Mouse (Mus musculus) hindbrain, postnatal 0 days (tissue): ENCODE measurements around the gene Tmem132a. TPM values are rescaled to one million over a fixed set of nuclear protein-coding genes. Genes with fewer than 3 reads are reported as not detected.

Experiments used
- ATAC-seq: fragments of 200-750 bp; cut with Nextera tagmentation; 2 replicates; pipeline ENCODE4 v1.8.0; 2017; ENCODE audit warnings: mild to moderate bottlenecking, moderate TSS enrichment, moderate library complexity
- DNase-seq: peaks from one replicate; pipeline ENCODE4 v3.0.0-alpha.2; 2015; ENCODE audit warnings: low spot score
- H3K27ac ChIP-seq: fragments of 300-500 bp; sonication (generic); 2 replicates; pipeline ENCODE4 v1.5.1; 2014; ENCODE audit warnings: mild to moderate bottlenecking
- H3K27me3 ChIP-seq: fragments of 300-500 bp; sonication (generic); 2 replicates; pipeline ENCODE4 v1.6.1; 2014; ENCODE audit warnings: low read length, mixed read lengths; ENCODE audit not compliant: insufficient read depth
- H3K36me3 ChIP-seq: fragments of 300-500 bp; sonication (generic); 2 replicates; pipeline ENCODE4 v1.6.1; 2014; ENCODE audit warnings: low read length, mixed read lengths; ENCODE audit not compliant: insufficient read depth
- H3K4me1 ChIP-seq: fragments of 300-500 bp; sonication (generic); 2 replicates; pipeline ENCODE4 v1.6.1; 2014; ENCODE audit warnings: antibody characterized with exemption, low read length, mixed read lengths; ENCODE audit not compliant: insufficient read depth
- H3K4me2 ChIP-seq: fragments of 300-500 bp; sonication (generic); 2 replicates; pipeline ENCODE4 v1.6.1; 2014; ENCODE audit warnings: low read depth, mild to moderate bottlenecking, low read length, moderate library complexity, mixed read lengths
- H3K4me3 ChIP-seq: fragments of 300-500 bp; sonication (generic); 2 replicates; pipeline ENCODE4 v1.5.1; 2014; ENCODE audit warnings: low read length
- H3K9ac ChIP-seq: fragments of 300-500 bp; sonication (generic); replicated peaks from 2 replicates; pipeline ENCODE4 v1.6.1; 2014; ENCODE audit warnings: mild to moderate bottlenecking, low read length, moderate library complexity, mixed read lengths
- H3K9me3 ChIP-seq: fragments of 300-500 bp; sonication (generic); 2 replicates; pipeline ENCODE4 v1.6.1; 2016; ENCODE audit warnings: low read length, mixed read lengths
- CTCF ChIP-seq: IDR thresholded peaks from 2 replicates; pipeline ENCODE4 v1.5.1; 2016; ENCODE audit warnings: antibody characterized with exemption, control low read depth, low read depth
- WGBS: fragments of 180-500 bp; shearing (Covaris S2); extraction: QIAGEN DNeasy Blood & Tissue Kit; methylation state at CpG from one replicate; pipeline ENCODE4 v1.1.7; 2014; 5-methylcytosine and 5-hydroxymethylcytosine counted together
- polyA plus RNA-seq: library from polyadenylated mRNA; unstranded; fragments of >200 nt; fragmentation: Nextera tagmentation; extraction: Ambion mirVana; gene quantifications from 2 replicates; pipeline ENCODE4 v1.2.1, GENCODE M21; 2015
- total RNA-seq: library from RNA; depleted of rRNA; stranded (reverse); fragments of >200 nt; gene quantifications from 2 replicates; pipeline ENCODE4 v1.2.3, GENCODE M21; 2014

Tmem132a gene
- total and polyA plus RNA-seq, 2 experiments from 2014 or later: 141 to 359 TPM

DNA sequence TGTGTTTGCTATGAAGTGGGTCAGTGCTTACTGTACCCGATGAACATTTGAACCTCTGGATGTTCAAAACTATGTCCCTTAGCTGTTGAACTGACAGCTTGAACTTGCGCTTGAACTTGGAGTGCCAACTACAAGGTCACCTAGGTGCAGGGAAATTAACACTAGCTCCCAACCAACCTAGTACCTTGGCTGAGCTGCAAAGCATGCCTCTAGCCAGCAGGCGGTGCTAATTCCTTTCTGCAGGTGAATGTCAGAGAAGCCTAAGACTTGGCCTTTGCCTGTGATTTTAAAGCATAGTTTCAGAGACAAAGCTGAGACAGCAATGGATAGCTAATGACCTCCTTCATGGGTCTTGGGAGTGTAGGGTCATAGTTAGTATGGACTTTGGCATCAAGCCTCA is 38.2 kb upstream of the Tmem132a start:
- no peaks in the 10 kb centered on the region for H3K9me3 ChIP-seq
- H3K36me3 ChIP-seq: peaks cover 38% of the 10 kb centered on the region
- peak; percentile 88 for TF ChIP-seq CTCF

DNA sequence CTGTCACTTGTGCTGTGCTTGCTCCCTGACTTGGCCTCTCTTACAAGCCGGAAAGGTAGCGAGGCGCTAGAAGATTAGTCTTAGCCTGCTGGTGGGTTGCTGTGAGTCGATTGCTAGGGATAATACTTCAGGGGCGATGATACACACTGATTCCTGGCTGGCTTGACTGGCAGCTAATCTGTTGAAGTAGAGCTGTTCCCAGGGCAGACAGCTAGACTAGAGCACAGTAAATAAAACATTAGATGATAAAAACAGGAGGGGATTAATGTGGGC is 35.9 kb upstream of the Tmem132a start:
- Histone ChIP-seq H3K4me1 (no peaks in the 10 kb centered on the region), H3K4me3 (no peak overlapping the region), H3K9ac (no peak overlapping the region), H3K36me3 (peaks cover 60% of the 10 kb centered on the region), H3K9me3 (no peaks in the 10 kb centered on the region), H3K27ac (peak overlapping the region; percentile 68), H3K4me2 (no peak overlapping the region), H3K27me3 (no peaks in the 10 kb centered on the region)
- ATAC-seq (no peak), DNase-seq (peak; percentile 4)
- 74% methylated on average over 5 of the region's 5 CpGs for WGBS
- TF ChIP-seq CTCF: no peak

More for the DNA sequence above, 38.2 kb upstream of the Tmem132a start:
- no peaks in the 10 kb centered on the region for H3K27me3 ChIP-seq
- no peaks in the 10 kb centered on the region for H3K4me1 ChIP-seq
- H3K27ac ChIP-seq: no peak overlapping the region
- ATAC-seq: peak; percentile 52
- H3K4me3 ChIP-seq: no peak overlapping the region
- DNase-seq: peak; percentile 74
- no peak overlapping the region for H3K4me2 ChIP-seq
- WGBS: 55% methylated on average over 3 of the region's 3 CpGs
- H3K9ac ChIP-seq: no peak overlapping the region

DNA sequence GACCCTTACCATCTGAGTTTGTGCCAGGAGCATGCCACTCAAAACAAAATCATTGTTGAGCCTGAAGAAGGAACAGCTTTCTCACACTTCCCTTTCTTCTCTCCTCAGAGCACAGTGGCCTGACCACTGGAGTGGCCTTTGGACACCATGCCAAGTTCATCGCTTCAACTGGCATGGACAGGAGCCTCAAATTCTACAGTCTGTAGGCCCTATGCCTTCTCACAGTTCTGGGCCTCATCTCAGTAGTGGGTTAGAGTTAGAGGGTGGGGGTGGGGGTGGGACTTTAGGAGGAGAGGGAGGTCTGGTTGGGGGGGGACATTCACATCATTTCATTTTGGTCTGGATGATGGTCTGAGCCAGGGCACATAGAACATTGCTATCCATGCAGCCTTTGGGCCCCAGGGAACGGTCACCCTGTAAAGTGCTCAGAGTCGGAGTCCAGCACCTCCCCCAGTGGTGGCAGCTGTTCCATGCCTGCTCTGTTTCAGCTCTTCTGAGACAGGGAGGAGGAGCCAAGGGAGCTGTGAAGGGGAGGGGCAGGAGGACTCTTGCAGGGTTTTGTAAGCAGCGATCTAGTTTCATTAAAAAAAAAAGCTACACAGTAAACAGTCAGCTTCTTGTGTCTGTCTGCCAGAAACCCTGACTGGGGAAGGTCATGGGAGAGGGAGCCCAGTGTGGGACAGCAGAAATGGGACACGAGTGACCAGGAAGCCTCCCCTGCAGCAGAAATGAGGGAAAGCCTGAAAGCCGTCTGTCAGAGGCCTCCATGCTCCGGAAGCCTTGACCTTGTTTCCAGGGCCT is 35.4 kb upstream of the Tmem132a start:
- Histone ChIP-seq H3K4me3 (no peak overlapping the region), H3K36me3 (peaks cover 66% of the 10 kb centered on the region), H3K9me3 (no peaks in the 10 kb centered on the region), H3K27ac (peak overlapping the region; percentile 68), H3K4me2 (no peak overlapping the region), H3K9ac (no peak overlapping the region), H3K4me1 (no peaks in the 10 kb centered on the region), H3K27me3 (no peaks in the 10 kb centered on the region)
- DNase-seq (peak; percentile 42), ATAC-seq (peak; percentile 72)
- 52% methylated on average over 7 of the region's 7 CpGs for WGBS
- TF ChIP-seq CTCF: no peak

DNA sequence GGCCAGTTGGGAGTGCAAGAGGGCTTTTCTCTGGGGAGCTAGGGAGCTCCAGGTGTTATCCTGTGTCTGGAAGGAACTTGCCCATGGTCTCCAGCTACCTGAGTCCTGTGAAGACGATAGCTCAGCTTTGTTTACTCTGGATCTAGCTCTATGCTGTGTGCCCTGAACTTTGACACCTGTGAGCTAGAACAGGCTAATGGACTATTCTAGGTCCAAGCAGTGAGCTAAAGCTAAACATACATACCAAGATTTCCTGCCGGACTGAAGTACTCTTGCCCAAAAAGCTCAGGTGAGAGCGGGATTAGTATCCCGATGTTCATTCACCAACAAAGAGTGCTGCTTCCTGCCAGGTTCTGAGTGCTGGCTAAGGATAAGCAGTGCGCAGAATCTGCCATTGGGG is 34.8 kb upstream of the Tmem132a start:
- no peak overlapping the region for H3K4me3 ChIP-seq
- H3K4me2 ChIP-seq: no peak overlapping the region
- no peaks in the 10 kb centered on the region for H3K27me3 ChIP-seq
- no peak for TF ChIP-seq CTCF
- ATAC-seq: no peak
- 86% methylated on average over 5 of the region's 5 CpGs for WGBS
- peak overlapping the region; percentile 68; the same call in 1 of the 2 replicates for H3K27ac ChIP-seq
- DNase-seq: no peak
- no peaks in the 10 kb centered on the region for H3K4me1 ChIP-seq
- no peak overlapping the region for H3K9ac ChIP-seq
- peaks cover 70% of the 10 kb centered on the region for H3K36me3 ChIP-seq
- no peaks in the 10 kb centered on the region for H3K9me3 ChIP-seq

DNA sequence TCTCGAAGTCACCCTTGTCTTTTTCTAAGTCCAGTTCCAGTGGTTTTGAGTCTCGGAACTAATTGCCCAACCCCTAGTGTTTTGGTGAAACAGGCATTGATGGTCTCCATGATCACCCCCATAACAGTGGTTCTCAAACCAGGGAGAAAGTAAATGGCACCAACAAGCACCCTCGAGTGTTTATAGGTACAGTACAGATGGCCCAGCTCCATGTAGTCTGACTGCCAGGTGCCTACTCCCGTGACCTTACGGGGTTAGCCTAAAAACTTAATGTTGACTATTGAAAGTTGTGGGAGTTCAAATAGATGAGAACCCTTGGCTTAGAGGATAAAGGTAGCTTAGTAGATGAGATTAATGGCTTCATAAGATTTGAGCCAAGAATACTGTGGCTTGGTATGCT is 31.3 kb upstream of the Tmem132a start:
- no peak for TF ChIP-seq CTCF
- Histone ChIP-seq H3K36me3 (peaks cover 80% of the 10 kb centered on the region), H3K4me3 (no peak overlapping the region), H3K4me1 (peaks cover 13% of the 10 kb centered on the region; the same call in 1 of the 2 replicates), H3K9me3 (no peaks in the 10 kb centered on the region), H3K27me3 (no peaks in the 10 kb centered on the region), H3K4me2 (no peak overlapping the region), H3K9ac (no peak overlapping the region), H3K27ac (no peak overlapping the region)
- ATAC-seq (no peak), DNase-seq (no peak)
- WGBS: 95% methylated on average over 5 of the region's 5 CpGs

DNA sequence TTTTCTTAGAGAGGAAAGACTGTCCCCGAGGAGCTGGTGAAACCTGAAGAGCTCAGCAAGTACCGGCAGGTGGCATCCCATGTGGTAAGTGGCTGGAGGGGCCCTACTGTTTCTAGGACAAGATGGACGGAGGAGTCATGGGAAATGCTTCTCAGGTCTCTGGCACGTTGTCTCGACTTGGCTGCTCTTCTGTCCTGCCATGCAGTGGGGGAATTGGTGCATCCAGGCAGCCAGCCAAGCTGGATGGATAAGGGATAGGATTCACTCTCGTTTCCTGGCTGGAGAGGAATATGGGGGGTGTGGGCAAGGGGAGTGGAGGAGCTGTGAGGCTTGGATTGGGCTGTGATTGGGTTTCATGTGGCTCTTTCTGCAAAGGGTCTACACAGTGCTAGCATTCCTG is 30.6 kb upstream of the Tmem132a start:
- Histone ChIP-seq H3K27me3 (no peaks in the 10 kb centered on the region), H3K4me3 (no peak overlapping the region), H3K36me3 (peaks cover 73% of the 10 kb centered on the region), H3K27ac (no peak overlapping the region), H3K4me1 (peaks cover 13% of the 10 kb centered on the region; the same call in 1 of the 2 replicates), H3K4me2 (no peak overlapping the region), H3K9ac (no peak overlapping the region), H3K9me3 (no peaks in the 10 kb centered on the region)
- 50% methylated on average over 6 of the region's 6 CpGs for WGBS
- ATAC-seq (peak; percentile 16; the same call in 1 of the 2 replicates), DNase-seq (peak; percentile 44)
- TF ChIP-seq CTCF: no peak

DNA sequence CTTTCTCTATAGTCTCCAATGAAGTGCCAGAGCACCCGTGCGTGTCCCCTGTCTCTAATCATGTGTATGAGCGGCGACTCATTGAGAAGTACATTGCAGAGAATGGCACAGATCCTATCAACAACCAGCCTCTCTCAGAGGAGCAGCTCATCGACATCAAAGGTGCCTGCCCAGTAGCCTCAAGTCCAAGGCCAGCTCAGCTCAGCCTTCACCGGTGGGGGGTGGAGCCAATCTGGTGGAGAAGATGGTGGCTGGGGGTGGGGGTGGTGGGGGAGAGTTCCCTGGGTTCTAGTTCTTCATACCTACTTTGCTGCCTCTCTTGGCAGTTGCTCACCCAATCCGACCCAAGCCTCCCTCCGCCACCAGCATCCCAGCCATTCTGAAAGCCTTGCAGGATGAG is 27.8 kb upstream of the Tmem132a start:
- Histone ChIP-seq H3K4me3 (no peak overlapping the region), H3K27ac (no peak overlapping the region), H3K4me1 (peaks cover 13% of the 10 kb centered on the region; the same call in 1 of the 2 replicates), H3K4me2 (no peak overlapping the region), H3K9ac (no peak overlapping the region), H3K9me3 (no peaks in the 10 kb centered on the region), H3K36me3 (peaks cover 47% of the 10 kb centered on the region), H3K27me3 (no peaks in the 10 kb centered on the region)
- no peak for DNase-seq
- ATAC-seq: no peak
- WGBS: 87% methylated on average over 8 of the region's 8 CpGs
- no peak for TF ChIP-seq CTCF
